Mouse (Mus musculus) c-Kit-positive CD71-negative TER-119-negative erythroid progenitor cells, embryonic 14.5 days (primary cell): ENCODE results near the gene Stra8.
A peak's percentile ranks its signal among the peaks of the same experiment; 100 is the strongest.

Source experiments
- DNase-seq: peaks from one replicate; pipeline ENCODE4 v3.0.0-alpha.2; 2013; ENCODE audit warnings: low read depth

Stra8 gene

DNA sequence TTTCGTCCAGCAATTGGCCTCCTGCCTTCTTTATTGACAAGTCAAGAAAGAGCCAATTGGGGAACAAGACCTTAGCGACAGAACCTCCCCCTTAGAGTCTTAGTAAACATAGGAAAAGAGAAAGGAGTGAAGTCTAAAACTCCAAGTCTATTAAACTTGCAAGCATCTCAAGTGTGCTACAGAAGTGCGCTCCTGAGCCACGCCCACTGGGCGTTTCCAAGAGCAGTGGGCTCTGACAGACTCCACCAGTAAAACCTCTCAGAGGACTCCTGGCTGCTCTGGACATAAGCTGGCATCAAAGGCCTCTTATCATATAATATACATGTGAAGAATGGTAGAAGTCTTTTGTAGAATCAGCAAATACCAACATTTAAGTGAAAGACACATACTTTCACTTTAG, 16.5 kb upstream of the Stra8 start:
- no peak for DNase-seq

- no peak for DNase-seq
These were observed 16.1 kb upstream of the Stra8 start for GRCm38 (mm10) chr6:34903851-34904250.

DNA sequence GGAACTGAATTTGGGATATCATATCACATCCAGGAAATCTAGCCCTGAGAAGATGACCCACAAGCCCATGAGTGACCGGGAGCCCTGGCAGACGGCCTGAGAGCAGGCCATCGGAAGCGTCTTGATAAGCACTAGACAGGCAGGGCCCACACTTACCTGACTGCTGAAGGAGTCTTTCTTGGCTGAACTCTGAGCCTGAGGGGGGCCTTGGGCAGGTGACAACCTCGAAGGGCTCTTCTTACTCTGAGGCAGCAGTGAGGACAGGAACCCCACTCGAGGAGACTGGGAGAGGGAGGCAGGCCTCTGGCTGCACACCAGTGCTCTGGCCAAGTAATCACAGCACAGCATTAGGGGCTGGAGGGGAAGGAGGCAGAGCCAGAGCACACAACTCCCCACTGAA, 15.6 kb upstream of the Stra8 start:
- DNase-seq = no peak

- DNase-seq = no peak
These were observed 13.8 kb upstream of the Stra8 start for GRCm38 (mm10) chr6:34906125-34906524.

- no peak for DNase-seq
These were observed 13.3 kb upstream of the Stra8 start for GRCm38 (mm10) chr6:34906661-34907060.

DNA sequence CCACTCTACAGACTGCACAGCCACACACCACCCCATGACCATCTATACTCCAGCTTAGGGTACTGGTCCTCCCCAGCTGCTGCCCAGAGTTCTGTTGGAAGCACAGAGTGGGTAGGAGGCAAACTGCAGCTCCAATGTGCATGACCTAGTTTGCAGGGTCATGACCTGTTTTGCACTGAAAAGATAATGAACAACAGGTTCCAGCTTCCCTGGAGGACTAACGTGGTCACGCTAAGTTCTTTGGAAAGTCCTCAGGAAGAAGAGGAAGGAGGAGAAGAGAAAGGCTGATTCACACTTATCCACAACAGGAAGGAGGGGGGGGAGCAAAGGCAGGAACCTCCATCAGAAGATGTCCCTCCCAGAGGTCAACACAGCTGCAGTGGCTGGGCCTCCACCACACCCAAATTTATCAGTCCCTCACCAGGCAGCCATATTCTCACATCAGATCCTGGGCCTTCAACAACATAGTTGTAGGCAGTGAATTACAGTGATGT, 12.8 kb upstream of the Stra8 start:
- DNase-seq = no peak

DNA sequence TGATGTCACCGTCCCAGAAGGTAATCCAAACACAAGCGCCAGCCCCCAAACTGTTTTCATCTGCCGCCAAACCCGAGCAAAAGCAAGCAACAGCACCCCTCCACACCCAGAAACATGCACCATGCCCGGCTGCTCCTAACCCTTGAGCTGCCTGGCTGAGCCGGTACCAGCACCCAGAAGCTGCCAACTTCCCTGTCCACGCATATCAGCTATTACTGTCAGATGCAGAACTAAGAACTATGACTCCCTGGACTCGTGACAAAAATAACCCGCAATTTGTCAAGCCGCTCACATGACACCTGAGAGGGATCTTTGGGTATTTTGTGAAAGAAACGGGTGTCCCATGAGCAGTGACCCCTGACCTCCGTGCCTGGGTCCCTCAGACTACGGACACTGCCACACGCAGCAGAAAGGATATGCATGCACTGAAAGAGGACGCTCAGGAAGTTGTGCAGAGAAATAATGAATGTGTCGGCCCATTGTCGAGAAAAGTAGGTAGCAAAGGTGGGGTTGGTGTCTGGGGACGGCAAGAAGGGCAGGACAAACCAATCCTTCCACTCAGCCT, 12.2 kb upstream of the Stra8 start:
- no peak for DNase-seq

DNA sequence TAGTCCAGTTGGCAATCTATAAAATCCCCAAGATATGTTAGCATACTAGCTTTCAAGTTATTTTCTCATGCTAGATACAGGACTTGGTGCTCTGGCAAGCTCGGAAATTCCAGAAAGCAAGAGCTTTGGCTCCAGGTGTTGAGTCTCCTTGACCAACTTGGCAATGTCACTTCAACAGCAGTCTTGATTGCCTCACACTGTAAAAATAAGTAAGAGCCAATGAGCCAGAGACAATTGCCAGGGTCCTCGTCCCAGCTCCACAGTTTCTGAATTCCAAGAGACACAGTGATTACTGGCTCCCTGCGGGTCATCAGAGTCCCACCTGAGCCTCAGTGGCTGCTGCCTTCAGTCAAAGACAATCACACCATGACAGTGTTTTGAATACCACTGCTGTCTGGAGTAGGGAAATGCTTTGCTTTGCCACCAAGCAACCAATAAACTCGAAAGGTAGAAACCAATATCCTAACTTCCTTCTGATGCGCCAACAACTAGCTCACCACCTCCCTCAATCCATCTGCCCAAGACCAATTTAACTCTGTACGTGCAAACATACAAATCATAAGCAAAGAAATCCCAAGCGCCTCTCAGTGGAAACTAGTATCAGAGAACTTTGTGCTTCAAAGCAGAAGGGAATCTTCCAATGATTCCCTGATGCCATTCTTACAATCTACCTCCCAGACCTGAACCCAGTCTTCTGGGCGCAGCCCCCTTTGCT, 10.2 kb upstream of the Stra8 start:
- no peak for DNase-seq

- peak; percentile 81 for DNase-seq
These were observed 9.4 kb upstream of the Stra8 start, which contains the start of gene Wdr91 for GRCm38 (mm10) chr6:34910371-34911219. Gene Wdr91, minus strand, starts transcription at chr6:34910876.

GRCm38 (mm10) chr6:34913341-34914040, 6.5 kb upstream of the Stra8 start:
- DNase-seq = no peak

GRCm38 (mm10) chr6:34914462-34914861, 5.5 kb upstream of the Stra8 start:
- no peak for DNase-seq

DNA sequence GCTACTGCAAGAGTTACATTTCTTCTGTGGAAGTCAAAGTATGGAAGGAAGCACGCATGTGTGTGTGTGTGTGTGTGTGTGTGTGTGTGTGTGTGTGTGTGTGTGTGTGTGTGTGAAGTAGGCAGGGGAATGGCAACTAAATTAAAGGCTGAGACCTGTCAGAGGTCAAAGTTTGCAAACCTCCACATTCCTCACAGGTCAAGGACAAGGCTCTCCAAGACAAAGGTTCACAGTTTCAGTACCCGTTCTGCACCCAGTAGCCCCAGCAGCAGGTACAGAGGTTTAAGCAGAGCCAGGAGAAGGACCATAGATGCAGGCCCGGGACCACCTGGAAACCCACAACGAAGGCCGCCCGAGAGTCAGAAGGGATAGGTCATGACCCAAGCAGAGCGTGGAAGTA, 817 bp upstream of the Stra8 start:
- no peak for DNase-seq

DNA sequence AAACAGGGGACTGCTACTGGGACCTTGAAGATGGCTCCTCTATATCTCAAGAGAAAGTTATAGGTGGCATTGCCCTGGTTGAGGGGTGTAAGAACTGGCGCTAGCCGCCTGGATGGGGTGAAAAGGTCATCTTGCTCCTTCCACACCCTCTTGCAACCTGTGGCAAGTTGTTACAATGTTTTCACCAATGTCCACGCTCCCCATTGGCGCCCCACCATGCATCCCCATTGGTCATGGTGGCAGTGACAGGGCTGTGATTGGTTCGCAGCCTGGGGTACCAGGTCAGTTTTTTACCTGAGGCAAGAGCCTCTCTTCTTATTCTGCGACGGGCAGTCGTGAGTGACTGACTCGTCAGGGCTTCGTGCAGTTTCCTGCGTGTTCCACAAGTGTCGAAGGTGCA, 668 bp downstream of the Stra8 start:
- no peak for DNase-seq

DNA sequence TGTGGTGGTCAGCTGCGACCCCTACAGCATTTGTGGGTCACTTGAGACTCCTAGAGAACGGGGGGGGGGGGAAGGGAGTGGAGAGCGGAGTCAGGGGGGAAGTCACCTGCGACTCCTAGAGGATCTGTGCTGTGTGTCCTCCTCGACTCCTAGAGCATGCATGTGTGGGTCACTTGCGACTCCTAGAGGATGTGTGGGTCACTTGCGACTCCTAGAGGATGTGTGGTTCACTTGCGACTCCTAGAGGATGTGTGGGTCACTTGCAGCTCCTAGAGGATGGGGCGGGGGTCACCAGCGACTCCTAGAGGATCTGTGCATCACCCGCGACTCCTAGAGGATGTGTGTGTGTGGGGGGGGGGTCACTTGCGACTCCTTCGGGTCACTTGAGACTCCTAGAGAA, 2.0 kb downstream of the Stra8 start:
- peak; percentile 49 for DNase-seq

- DNase-seq = peak; percentile 50
These were observed 7.2 kb downstream of the Stra8 start for GRCm38 (mm10) chr6:34927156-34927555.

GRCm38 (mm10) chr6:34927594-34927993, 7.6 kb downstream of the Stra8 start:
- DNase-seq = no peak

DNA sequence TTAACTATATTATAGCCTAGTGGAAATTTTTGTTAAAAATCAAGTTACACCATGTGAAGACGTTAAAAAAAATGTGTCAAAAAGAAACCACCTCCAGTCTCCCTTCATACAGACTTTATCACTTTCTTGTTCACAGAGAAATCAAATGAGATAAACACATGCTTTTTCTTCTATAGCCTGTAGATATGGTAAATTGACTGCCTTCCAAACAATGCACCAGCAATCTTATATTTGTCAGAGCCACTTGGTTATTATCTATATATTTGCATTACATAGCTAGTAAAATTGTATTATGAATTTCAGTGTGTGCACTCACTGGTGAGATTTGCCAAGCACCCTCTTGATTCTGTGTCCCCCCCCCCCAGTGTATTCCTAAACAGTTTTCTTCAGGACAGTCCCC, 12.7 kb downstream of the Stra8 start:
- no peak for DNase-seq

GRCm38 (mm10) chr6:34936743-34937142, 16.8 kb downstream of the Stra8 start:
- no peak for DNase-seq

DNA sequence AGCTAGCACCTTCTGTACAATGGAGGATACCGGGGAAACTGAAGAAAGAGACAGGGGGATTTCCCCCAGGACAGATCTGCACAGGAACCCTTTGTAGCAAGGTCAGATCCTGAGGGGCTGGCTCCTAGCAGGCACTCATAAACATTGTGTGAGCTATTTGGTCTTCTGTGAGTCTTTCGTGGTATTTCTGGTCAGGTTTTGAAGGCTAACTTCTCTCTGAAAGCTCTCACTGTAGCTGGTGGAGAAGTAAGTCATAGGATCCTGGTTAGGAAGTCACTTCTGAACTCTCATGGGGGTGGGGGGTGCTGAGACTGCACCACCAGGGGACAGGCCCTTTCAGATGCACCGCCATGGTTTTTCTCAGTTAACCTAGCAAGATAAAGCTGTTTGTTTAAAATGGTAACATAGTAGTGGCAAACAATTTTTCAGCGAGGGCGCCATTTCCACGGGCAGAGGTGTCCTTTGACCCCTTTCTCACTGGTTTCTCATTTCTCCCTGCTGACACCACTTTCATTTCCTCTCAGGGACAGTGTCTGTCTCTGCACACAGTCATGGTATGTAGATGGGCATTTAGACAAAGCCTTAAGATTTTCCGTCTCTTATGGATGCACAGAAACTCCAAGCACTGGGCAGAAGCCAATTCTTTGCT, 18.4 kb downstream of the Stra8 start:
- DNase-seq = no peak

- DNase-seq = no peak
These were observed 19.0 kb downstream of the Stra8 start for GRCm38 (mm10) chr6:34938929-34939325.

- DNase-seq = no peak
These were observed 19.5 kb downstream of the Stra8 start for GRCm38 (mm10) chr6:34939451-34939850.

- DNase-seq = no peak
These were observed 21.5 kb downstream of the Stra8 start for GRCm38 (mm10) chr6:34941496-34941895.
